Mouse (Mus musculus) limb, embryonic 15.5 days (tissue): Measurements from ENCODE around the gene Olfr1295. TPM values are rescaled to one million over a fixed set of nuclear protein-coding genes. Genes with fewer than 3 reads are reported as not detected.

Experiments used
- ATAC-seq: fragments of 200-750 bp; cut with Nextera tagmentation; 2 replicates; pipeline ENCODE4 v1.8.0; 2017; ENCODE audit warnings: low read depth, moderate TSS enrichment; ENCODE audit not compliant: insufficient number of reproducible peaks, low FRiP score, low TSS enrichment
- H3K27ac ChIP-seq: fragments of 300-500 bp; sonication (generic); 2 replicates; pipeline ENCODE4 v1.5.1; 2015; ENCODE audit warnings: moderate library complexity, mild to moderate bottlenecking, inconsistent platforms
- H3K27me3 ChIP-seq: fragments of 300-500 bp; sonication (generic); 2 replicates; pipeline ENCODE4 v1.6.1; 2015; ENCODE audit warnings: inconsistent platforms
- H3K36me3 ChIP-seq: fragments of 300-500 bp; sonication (generic); 2 replicates; pipeline ENCODE4 v1.6.1; 2015; ENCODE audit warnings: inconsistent platforms
- H3K4me1 ChIP-seq: fragments of 300-500 bp; sonication (generic); 2 replicates; pipeline ENCODE4 v1.6.1; 2015; ENCODE audit warnings: inconsistent platforms
- H3K4me2 ChIP-seq: fragments of 300-500 bp; sonication (generic); 2 replicates; pipeline ENCODE4 v1.6.1; 2015; ENCODE audit warnings: mild to moderate bottlenecking, inconsistent platforms
- H3K4me3 ChIP-seq: fragments of 300-500 bp; sonication (generic); 2 replicates; pipeline ENCODE4 v1.5.1; 2015; ENCODE audit warnings: mild to moderate bottlenecking, inconsistent platforms
- H3K9ac ChIP-seq: fragments of 300-500 bp; sonication (generic); 2 replicates; pipeline ENCODE4 v1.6.1; 2015; ENCODE audit warnings: inconsistent platforms
- H3K9me3 ChIP-seq: fragments of 300-500 bp; sonication (generic); 2 replicates; pipeline ENCODE4 v1.6.1; 2016; ENCODE audit warnings: inconsistent platforms
- WGBS: fragments of 180-500 bp; shearing (Covaris S2); methylation state at CpG from one replicate; pipeline ENCODE4 v1.1.7; 2015; 5-methylcytosine and 5-hydroxymethylcytosine counted together
- polyA plus RNA-seq: library from polyadenylated mRNA; unstranded; fragments of >200 nt; fragmentation: Nextera tagmentation; extraction: Ambion mirVana; gene quantifications from 2 replicates; pipeline ENCODE4 v1.2.1, GENCODE M21; 2015

Gene Olfr1295
- not detected in 2 replicates for polyA plus RNA-seq

- Histone ChIP-seq H3K9me3 (no peaks in the 10 kb centered on the region), H3K27me3 (no peaks in the 10 kb centered on the region), H3K4me2 (no peak within 1 kb of the TSS), H3K9ac (no peak within 1 kb of the TSS), H3K4me1 (no peaks in the 10 kb centered on the region), H3K27ac (no peak within 1 kb of the TSS), H3K36me3 (no peaks in the 10 kb centered on the region), H3K4me3 (no peak within 1 kb of the TSS)
- no peak for ATAC-seq
Measured at GRCm38 (mm10) chr2:111569581-111569980, at the start of gene Olfr1295. Gene Olfr1295 (minus strand): TSS chr2:111569681.

DNA sequence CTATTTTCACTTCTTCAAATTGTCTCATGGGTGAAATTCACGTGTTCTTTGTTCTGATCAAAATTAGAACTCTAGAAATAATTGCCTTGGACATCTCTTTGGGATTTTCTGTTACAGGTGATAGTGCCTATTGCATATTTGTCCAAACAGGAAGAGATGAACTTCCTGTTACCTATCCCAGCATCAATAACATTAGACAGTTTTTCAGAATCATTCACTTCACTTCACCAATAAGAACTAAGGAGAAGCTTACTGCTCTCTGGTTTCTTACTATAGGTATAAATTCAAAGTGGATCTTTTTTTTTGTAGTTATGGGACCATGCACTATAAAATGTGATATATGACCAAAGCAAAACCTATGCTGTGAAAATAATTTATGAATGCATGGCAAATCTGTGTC, 29.3 kb downstream of the Olfr1295 start, which contains the start of gene Olfr1294:
Gene Olfr1294 (minus strand): TSS at position 101 of the 400 bp plus-strand sequence.
- Histone ChIP-seq H3K4me1 (no peaks in the 10 kb centered on the region), H3K4me2 (no peak within 1 kb of the TSS), H3K4me3 (no peak within 1 kb of the TSS), H3K27ac (no peak within 1 kb of the TSS), H3K9me3 (no peaks in the 10 kb centered on the region), H3K27me3 (no peaks in the 10 kb centered on the region), H3K9ac (no peak within 1 kb of the TSS), H3K36me3 (no peaks in the 10 kb centered on the region)
- no peak for ATAC-seq
- WGBS: 44% methylated on average over 1 of the region's 1 CpGs

GRCm38 (mm10) chr2:111524903-111525302, 44.6 kb downstream of the Olfr1295 start, which contains the start of gene Olfr1293-ps:
Gene Olfr1293-ps (plus strand): TSS chr2:111525203.
- Histone ChIP-seq H3K36me3 (no peaks in the 10 kb centered on the region), H3K27me3 (no peaks in the 10 kb centered on the region), H3K9ac (no peak within 1 kb of the TSS), H3K9me3 (0 out of 2 replicates have a peak, but pooled peaks cover 2% of the 10 kb centered on the region), H3K4me2 (no peak within 1 kb of the TSS), H3K4me3 (no peak within 1 kb of the TSS), H3K27ac (no peak within 1 kb of the TSS), H3K4me1 (no peaks in the 10 kb centered on the region)
- no peak for ATAC-seq
- 87% methylated on average over 1 of the region's 1 CpGs for WGBS

DNA sequence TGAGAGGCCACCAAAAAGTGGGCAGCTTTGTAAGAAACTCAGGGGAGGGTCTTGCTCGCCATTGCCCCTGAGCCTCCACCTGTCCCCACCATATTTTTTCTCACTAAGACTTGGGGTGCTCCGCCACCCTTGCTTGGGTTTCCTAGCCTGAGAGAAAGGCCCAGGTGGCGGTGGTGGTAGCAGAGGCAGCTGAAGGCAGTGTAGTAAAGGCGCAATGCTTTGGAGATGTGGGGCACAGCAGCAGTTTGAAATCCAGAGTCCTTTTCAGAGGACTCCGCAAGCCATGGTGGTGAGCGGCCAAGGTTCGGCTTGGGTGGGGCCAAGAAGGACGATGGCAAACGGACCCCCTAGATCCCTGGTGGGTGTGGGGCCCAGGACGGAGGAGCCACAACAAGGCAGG, 52.0 kb downstream of the Olfr1295 start:
- Histone ChIP-seq H3K4me2 (no peak overlapping the region), H3K27me3 (no peaks in the 10 kb centered on the region), H3K27ac (no peak overlapping the region), H3K36me3 (no peaks in the 10 kb centered on the region), H3K9ac (no peak overlapping the region), H3K4me1 (no peaks in the 10 kb centered on the region), H3K4me3 (no peak overlapping the region), H3K9me3 (0 out of 2 replicates have a peak, but pooled peaks cover 2% of the 10 kb centered on the region)
- ATAC-seq: no peak
- 83% methylated on average over 10 of the region's 10 CpGs for WGBS

Other genes with a start within 250 kb of the Olfr1295 start
- not detected in 2 replicates for gene Olfr1281, start 243.2 kb downstream of the Olfr1295 start, polyA plus RNA-seq
- not detected in 2 replicates for gene Olfr1282, start 233.6 kb downstream of the Olfr1295 start, polyA plus RNA-seq
- not detected in 2 replicates for gene Olfr1283, start 202.9 kb downstream of the Olfr1295 start, polyA plus RNA-seq
- gene Olfr1284, start 194.2 kb downstream of the Olfr1295 start, polyA plus RNA-seq: not detected in 2 replicates
- gene Olfr1286, start 146.6 kb downstream of the Olfr1295 start, polyA plus RNA-seq: not detected in 2 replicates
- not detected in 2 replicates for gene Olfr1287, start 120.5 kb downstream of the Olfr1295 start, polyA plus RNA-seq
- gene Olfr1288, start 95.6 kb downstream of the Olfr1295 start, polyA plus RNA-seq: not detected in 2 replicates
- not detected in 2 replicates for gene Olfr1289, start 88.9 kb downstream of the Olfr1295 start, polyA plus RNA-seq
- not detected in 2 replicates for gene Olfr1290, start 75.9 kb downstream of the Olfr1295 start, polyA plus RNA-seq
- not detected in 2 replicates for gene Olfr1291-ps1, start 72.5 kb downstream of the Olfr1295 start, polyA plus RNA-seq
- not detected in 2 replicates for gene Olfr1293-ps, start 44.5 kb downstream of the Olfr1295 start, polyA plus RNA-seq
- gene Olfr1294, start 29.4 kb downstream of the Olfr1295 start, polyA plus RNA-seq: not detected in 2 replicates
- not detected in 2 replicates for gene Olfr1297, start 56.8 kb upstream of the Olfr1295 start, polyA plus RNA-seq
- gene Olfr1298, start 79.5 kb upstream of the Olfr1295 start, polyA plus RNA-seq: not detected in 2 replicates
- not detected in 2 replicates for gene Olfr1299, start 91.7 kb upstream of the Olfr1295 start, polyA plus RNA-seq
- gene Olfr1301, start 181.3 kb upstream of the Olfr1295 start, polyA plus RNA-seq: not detected in 2 replicates
- not detected in 2 replicates for gene Olfr1302, start 207.7 kb upstream of the Olfr1295 start, polyA plus RNA-seq